Mouse (Mus musculus): ENCODE results near the gene Tpbg. TPM values are rescaled to one million over a fixed set of nuclear protein-coding genes. Genes with fewer than 3 reads are reported as not detected.

Tpbg gene
- polyA plus RNA-seq, 3 experiments from 2014 or later, result 0.12 TPM; not detected in 2

Other genes starting within 250 kb of the Tpbg start
- gene Ibtk, start 93.0 kb upstream of the Tpbg start, polyA plus RNA-seq (2017; shearing (Covaris generic)), result 10 to 100 TPM; 21.0 to 24.0 (median 21.3) TPM

Measured in inflammation-experienced regulatory T-cells, adult 6 months (primary cell).